Mouse (Mus musculus) Patski (cell line): ENCODE data around the gene Dock6. TPM values are rescaled to one million over a fixed set of nuclear protein-coding genes. Genes with fewer than 3 reads are reported as not detected.
A peak's percentile ranks its signal among the peaks of the same experiment; 100 is the strongest.

Source experiments
- ATAC-seq: fragments of 100-300 bp; one replicate; pipeline ENCODE4 v1.8.0; 2021
- CTCF ChIA-PET: fragments of 350-600 bp; sonication (Branson Sonifier 250); formaldehyde crosslinking; loops from one replicate; lab custom pipeline; 2022; ENCODE audit warnings: inconsistent platforms; lab: Charles Lee
- POLR2A ChIA-PET: fragments of 350-600 bp; sonication (Branson Sonifier 250); formaldehyde crosslinking; loops from one replicate; lab custom pipeline; 2022; ENCODE audit warnings: antibody characterized with exemption, inconsistent platforms; lab: Charles Lee
- DNase-seq: peaks from one replicate; pipeline ENCODE4 v3.0.0-alpha.2; 2011; ENCODE audit warnings: low read depth, low spot score
- H3K27me3 ChIP-seq: fragments of 371-371 bp; one replicate; pipeline ENCODE4 v1.5.1; 2021
- CTCF ChIP-seq: fragments of 100-300 bp; IDR thresholded peaks from one replicate; pipeline ENCODE4 v1.5.1; 2021
- in situ Hi-C: fragments of 300-500 bp; cut with MboI; formaldehyde crosslinking; loops from 3 replicates; pipeline ENCODE4 v1.11.1; 2018; ENCODE audit warnings: low pct_unique_long_range_greater_than_20kb, mixed read lengths
- polyA plus RNA-seq: library from polyadenylated mRNA; unstranded; gene quantifications from one replicate; pipeline ENCODE4 v1.2.3, GENCODE M21; 2021

Dock6 gene
- polyA plus RNA-seq, 1 experiment from 2014 or later, result 36.1 TPM

DNA sequence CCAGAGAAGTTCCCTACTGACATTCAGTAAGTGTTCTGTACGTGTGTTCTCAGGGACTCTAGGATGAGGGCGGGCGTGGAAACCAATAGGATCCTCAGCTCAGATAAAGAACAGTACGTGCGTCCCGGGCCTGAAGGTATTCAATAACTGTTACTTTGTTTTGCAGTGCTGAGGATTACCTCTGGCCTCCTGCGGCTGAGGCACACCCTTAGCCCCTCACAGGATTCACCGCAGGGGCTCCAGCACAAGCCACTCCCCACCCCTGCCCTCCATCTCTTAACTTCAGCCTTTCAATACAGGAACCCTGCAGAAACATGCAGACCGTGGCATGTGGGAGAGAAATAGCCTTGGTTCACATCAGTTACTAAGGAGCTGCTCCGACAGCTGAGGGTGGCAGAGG, 4.5 kb downstream of the Dock6 start:
- no peak for TF ChIP-seq CTCF
- in situ Hi-C loops, result no loop called here
- H3K27me3 ChIP-seq, result no peaks in the 10 kb centered on the region
- ChIA-PET POLR2A (no interaction called here), CTCF (interaction anchor here (1.6 kb wide), 1 partner anchor 14 kb away, joined by 3 read pairs; no protein-coding TSS in a partner anchor)
- ATAC-seq, result no peak
- no peak for DNase-seq

DNA sequence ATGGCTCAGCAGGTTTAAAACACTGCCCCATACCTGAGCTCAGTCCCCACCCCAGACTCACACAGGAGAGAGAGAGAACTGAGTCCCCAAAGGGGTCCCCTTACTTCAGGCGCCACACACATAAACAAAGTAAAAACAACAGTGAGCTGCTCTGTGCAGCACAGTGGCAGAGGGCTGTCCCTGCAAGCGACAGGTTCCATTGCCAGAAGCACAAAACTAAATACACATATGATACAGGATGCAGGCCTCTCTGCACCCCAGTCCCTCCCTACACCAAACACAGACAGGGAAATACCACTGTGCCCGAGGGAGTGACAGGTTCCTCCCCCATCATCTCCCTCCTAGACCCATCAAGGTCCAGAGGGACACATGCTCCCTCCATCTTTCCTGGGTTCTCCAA, 5.0 kb downstream of the Dock6 start:
- DNase-seq (no peak), ATAC-seq (no peak)
- in situ Hi-C loops, result no loop called here
- H3K27me3 ChIP-seq, result no peaks in the 10 kb centered on the region
- POLR2A ChIA-PET, result no interaction called here
- no peak for TF ChIP-seq CTCF
- CTCF ChIA-PET, result interaction anchor here (1.6 kb wide), 1 partner anchor 15 kb away, joined by 3 read pairs; no protein-coding TSS in a partner anchor

DNA sequence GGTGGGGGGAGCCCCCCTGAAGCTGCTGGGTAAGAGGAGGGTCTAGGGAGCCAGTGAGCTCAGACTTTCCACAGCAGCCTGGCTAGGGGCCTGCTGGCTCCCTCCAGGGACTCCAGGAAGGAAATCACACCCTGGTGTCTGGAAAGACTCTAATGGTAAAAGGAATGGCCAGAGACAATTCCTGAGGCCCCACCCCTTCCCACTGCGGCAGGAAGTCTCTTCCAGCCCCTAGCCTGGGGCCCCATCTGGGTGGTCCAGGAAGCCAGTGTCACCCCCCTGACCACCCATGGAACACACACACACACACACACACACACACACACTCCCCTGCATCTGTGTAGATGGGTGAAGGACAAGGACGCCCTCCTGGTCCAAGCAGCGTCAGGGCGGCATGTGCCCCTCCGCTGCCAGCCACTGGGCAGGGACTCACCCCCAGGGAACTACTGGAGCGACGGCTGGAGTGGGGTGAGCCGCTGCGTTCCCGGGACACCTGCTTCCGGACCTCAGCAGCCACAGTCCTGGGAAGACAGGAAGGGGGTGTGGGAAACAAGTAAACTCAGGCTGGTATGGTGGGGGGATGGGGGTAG, 5.6 kb downstream of the Dock6 start:
- H3K27me3 ChIP-seq, result no peaks in the 10 kb centered on the region
- DNase-seq (no peak), ATAC-seq (no peak)
- POLR2A ChIA-PET, result no interaction called here
- CTCF ChIA-PET, result no interaction called here
- TF ChIP-seq CTCF, result no peak
- in situ Hi-C loops, result no loop called here

DNA sequence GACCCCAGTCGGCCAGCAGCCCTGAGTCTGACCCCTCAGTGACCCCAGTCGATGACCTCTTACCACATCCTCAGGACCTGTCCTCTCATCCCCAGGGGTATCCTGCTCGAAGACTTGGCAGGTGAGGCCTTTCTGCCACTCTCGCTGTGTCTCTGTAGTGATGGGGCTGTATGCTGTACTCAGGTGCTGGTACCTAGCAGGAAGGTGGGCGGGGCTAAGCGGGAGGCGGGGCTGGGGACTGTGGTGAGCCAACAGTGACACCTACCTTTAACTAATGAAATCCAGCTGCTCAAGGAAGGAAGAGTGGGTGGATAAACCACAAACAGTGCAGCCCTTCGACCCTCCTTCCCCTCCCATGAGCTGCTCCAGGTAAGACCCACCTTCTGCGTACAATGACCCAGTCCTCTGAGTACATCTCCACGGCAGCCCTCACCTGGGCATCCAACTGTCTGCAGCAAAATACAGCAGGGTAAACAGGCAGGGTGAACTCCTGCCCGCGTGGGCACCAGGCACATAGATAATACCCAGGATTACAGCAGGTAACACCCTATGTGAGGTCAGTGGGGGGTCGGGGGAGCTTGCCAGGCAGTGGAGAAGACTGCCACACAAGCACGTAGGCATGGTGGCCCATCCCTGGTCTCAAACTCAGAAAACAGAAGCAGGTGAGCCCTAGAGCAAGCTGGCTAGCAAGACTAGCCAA, 6.9 kb downstream of the Dock6 start:
- in situ Hi-C loops, result no loop called here
- ATAC-seq (no peak), DNase-seq (no peak)
- no peak for TF ChIP-seq CTCF
- ChIA-PET POLR2A (no interaction called here), CTCF (no interaction called here)
- no peaks in the 10 kb centered on the region for H3K27me3 ChIP-seq

DNA sequence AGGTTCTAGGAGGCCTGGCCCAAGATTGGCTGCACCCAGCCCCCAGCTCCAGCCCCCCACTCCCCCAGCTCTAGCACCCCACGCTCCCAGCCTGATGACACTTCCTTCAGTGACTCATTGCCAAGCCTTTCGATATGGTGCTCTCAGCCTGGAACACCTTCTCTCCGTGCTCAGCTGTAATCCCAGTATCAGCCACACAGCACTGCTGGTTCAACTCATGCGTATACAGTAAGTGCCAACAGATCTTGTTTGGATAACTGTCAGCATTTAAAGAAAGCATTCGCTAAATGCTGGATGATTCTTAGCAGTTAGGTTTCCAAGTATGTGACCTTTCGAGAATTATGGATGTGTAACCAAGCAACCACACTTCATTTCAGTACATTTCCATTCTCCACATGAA, 9.3 kb downstream of the Dock6 start:
- ATAC-seq (no peak), DNase-seq (no peak)
- CTCF ChIA-PET, result no interaction called here
- POLR2A ChIA-PET, result interaction anchor here (1.6 kb wide), 1 partner anchor 10 kb away, joined by 4 read pairs; no protein-coding TSS in a partner anchor
- in situ Hi-C loops, result no loop called here
- no peak for TF ChIP-seq CTCF
- no peaks in the 10 kb centered on the region for H3K27me3 ChIP-seq

DNA sequence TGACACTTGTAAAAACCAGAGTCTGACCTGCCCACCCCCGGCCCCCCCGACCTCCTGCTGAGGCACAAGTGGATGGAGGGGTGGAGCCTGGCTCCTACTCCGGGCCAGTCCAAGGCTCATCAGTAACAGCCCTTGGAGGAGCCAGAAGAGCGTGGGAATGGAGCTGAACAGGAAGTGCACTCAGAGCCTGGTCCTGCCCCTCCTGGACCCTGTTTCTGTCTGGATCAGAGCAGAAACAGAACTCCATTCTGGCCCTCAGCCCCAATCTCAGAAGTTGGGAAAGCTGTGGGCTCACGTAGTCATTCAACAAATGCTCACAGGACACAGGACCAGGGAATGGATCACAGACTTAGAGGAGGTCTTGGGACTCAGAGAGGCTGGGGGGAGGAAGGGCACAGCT, 10.0 kb downstream of the Dock6 start:
- TF ChIP-seq CTCF, result no peak
- DNase-seq (no peak), ATAC-seq (no peak)
- in situ Hi-C loops, result no loop called here
- no peaks in the 10 kb centered on the region for H3K27me3 ChIP-seq
- POLR2A ChIA-PET, result interaction anchor here (0.6 to 1.6 kb wide), 2 partner anchors 11 to 46 kb away, joined by 3 to 4 read pairs; no protein-coding TSS in a partner anchor
- CTCF ChIA-PET, result interaction anchor here (1.1 kb wide), 1 partner anchor 27 kb away, joined by 5 read pairs; no protein-coding TSS in a partner anchor

DNA sequence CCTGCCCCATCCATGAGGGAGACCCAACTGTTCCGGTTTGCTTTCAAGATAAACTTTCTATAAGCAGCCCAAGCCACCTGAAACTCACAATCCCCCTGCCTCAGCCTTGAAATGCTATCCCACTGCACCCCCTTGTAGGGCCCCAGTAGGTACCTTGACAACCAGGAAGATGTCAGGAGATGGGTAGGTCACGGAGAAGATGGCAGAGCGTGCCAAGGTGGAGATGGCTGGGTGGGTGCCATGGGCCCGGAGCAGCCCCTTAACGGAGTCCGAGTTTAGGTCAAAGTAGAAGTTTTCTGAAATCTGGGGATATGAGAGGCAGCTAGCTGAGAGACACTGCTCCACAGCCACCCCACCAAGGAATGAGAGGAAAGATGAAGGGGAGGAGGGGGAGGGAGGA, 11.1 kb downstream of the Dock6 start:
- DNase-seq (no peak), ATAC-seq (no peak)
- in situ Hi-C loops, result no loop called here
- ChIA-PET POLR2A (interaction anchor here (1.6 kb wide), 1 partner anchor 12 kb away, joined by 4 read pairs; no protein-coding TSS in a partner anchor), CTCF (interaction anchor here (1.1 kb wide), 1 partner anchor 28 kb away, joined by 5 read pairs; no protein-coding TSS in a partner anchor)
- no peak for TF ChIP-seq CTCF
- no peaks in the 10 kb centered on the region for H3K27me3 ChIP-seq

DNA sequence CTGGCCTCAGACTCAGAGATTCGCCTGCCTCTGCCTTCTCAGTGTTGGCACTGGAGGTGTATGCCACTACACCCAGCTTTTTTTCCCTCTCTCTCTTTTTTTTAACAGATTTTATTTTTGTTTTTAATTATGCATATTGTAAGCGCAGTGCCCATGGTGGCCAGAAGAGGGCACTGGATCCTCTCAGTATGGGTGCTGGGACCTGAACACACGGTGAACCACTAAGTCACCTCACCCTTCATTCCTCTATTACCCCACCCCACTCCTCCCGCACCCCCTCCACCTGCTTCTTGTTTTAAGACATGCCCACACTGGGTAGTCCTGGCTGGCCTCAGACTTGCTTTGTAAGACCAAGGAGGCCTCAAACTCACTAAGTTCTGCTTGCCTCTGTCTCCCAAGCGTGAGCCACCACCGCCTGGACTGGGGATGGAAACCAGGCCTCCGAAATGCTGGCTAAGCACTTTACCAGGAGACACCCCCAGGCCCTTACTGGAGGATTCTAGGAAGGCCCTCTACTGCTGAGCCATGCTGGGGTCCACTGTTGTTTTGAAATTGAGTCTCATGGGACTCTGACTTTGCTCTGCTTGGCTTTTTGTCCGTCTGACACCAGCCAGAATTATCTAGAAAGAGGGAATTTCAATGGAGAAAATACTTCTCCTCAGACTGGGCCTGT, 12.2 kb downstream of the Dock6 start:
- POLR2A ChIA-PET, result no interaction called here
- DNase-seq, result no peak

DNA sequence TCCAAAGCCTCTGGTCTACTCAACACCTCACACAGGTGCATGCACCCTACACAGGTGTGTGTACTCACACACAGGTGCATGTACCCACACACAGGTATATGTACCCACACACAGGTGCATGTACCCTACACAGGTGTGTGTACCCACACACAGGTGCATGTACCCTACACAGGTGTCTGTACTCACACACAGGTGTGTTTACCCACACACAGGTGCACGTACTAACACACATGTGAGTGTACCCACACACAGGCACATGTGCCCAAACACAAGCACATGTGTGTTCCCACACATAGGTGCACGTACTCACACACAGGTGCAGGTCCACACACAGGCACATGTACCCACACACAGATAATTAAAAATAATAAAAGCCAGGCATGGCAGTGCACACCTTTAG, 14.7 kb downstream of the Dock6 start:
- DNase-seq (no peak), ATAC-seq (no peak)
- in situ Hi-C loops, result no loop called here

More for the DNA sequence above, 12.2 kb downstream of the Dock6 start:
- CTCF ChIA-PET, result interaction anchor here (0.9 to 1.1 kb wide), 2 partner anchors 30 to 36 kb away, joined by 3 to 5 read pairs; no protein-coding TSS in a partner anchor
- TF ChIP-seq CTCF, result no peak
- ATAC-seq, result no peak
- in situ Hi-C loops, result no loop called here
- H3K27me3 ChIP-seq, result no peaks in the 10 kb centered on the region

DNA sequence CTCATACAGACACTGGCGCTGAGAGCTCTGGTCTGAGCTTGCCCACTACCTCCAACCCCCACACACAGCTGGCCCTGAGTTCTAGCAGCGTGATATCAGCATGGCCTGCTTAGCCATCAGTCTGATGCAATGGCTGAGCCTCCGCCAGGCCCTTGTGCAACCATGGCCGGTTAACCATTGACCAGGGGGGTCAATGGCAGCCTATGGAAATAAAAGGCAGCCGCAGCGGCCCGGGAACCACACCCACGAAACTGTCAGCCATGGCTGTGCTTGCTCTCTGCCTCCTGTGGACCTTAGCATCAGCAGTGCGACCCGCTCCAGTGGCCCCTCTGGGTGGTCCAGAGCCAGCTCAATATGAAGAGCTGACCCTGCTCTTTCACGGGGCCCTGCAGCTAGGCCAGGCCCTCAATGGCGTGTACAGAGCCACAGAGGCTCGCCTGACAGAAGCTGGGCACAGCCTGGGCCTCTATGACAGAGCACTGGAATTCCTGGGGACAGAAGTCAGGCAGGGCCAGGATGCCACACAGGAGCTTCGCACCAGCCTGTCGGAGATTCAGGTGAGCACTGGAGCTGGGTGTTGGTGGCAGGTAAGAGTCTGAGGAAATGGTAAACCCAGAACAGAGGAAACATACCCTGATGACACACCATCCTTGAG, 17.1 kb downstream of the Dock6 start, which contains the start of gene Angptl8:
Gene Angptl8, plus strand, starts transcription at position 253 of the 655 bp plus-strand sequence.
- DNase-seq (peak; percentile 73), ATAC-seq (peak; percentile 55)
- in situ Hi-C loops, result no loop called here
- TF ChIP-seq CTCF, result no peak
- no peaks in the 10 kb centered on the region for H3K27me3 ChIP-seq
- ChIA-PET CTCF (interaction anchor here (0.6 to 1.8 kb wide), 6 partner anchors 14 to 84 kb away, joined by 3 to 6 read pairs (median 4); no protein-coding TSS in a partner anchor), POLR2A (no interaction called here)

More for the DNA sequence above, 14.7 kb downstream of the Dock6 start:
- ChIA-PET CTCF (no interaction called here), POLR2A (no interaction called here)
- TF ChIP-seq CTCF, result no peak
- no peaks in the 10 kb centered on the region for H3K27me3 ChIP-seq
